Mouse (Mus musculus): ENCODE results near the gene Smbd1. TPM values are rescaled to one million over a fixed set of nuclear protein-coding genes. Genes with fewer than 3 reads are reported as not detected.

Gene Smbd1
- polyA plus RNA-seq, 1 experiment from 2014 or later: 0.95 TPM

DNA sequence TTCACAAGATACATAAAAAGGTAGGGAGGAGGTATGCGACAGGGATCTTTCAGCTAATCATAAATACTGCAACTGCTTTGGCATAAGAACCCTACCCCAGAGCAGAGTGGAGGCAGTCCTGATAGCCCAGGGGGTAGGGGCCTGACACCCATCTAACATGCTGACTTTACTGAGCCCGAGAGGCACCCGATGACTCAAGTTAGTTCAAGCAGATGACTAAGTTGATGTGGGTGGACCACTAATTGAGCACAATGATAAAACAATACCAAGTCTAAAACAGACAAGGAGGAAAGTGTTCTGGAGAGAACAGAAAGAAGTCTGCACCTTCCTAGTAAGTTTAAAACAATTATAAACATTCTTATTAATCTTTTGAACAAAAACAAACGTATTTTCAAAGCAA is 21.2 kb upstream of the Smbd1 start:
- H3K36me3 ChIP-seq (ENCODE audit: control insufficient read depth, insufficient read depth, low read length): peaks cover 8% of the 10 kb centered on the region
- ATAC-seq: no peak
- no peak overlapping the region for H3K9ac ChIP-seq (ENCODE audit: low read depth, low read length)
- no peaks in the 10 kb centered on the region for H3K4me1 ChIP-seq (ENCODE audit: control insufficient read depth, insufficient read depth, low read length)
- H3K9me3 ChIP-seq (ENCODE audit: control insufficient read depth, low read length): no peaks in the 10 kb centered on the region
- 81% methylated on average over 4 of the region's 4 CpGs for WGBS
- no peak overlapping the region for H3K27ac ChIP-seq (ENCODE audit: low read length)
- H3K27me3 ChIP-seq (replicated peaks; ENCODE audit: control insufficient read depth, insufficient read depth, low read length): no peaks in the 10 kb centered on the region
- H3K4me3 ChIP-seq (ENCODE audit: low read length): no peak overlapping the region
- no peak overlapping the region for H3K4me2 ChIP-seq (ENCODE audit: low read depth, low read length)

DNA sequence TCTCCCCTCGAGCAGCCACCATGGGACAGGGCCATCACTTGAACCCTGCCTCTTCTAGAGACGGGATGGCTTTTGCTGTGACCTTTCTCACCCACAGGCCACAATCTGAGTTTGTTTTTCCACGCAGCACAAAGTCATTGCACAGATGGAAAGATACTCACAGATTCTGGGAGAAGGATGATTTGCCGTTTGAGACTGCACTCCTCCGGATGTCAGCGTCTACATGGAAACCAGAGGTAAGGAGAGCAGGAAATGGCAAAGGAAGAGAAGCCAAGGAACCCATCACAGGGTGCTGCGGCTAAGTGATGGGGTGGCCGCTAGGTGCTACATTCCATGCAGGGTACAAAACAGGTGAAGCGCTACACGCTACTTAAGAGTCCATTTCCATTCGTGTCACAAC is 18.8 kb upstream of the Smbd1 start:
- Histone ChIP-seq H3K4me1 (ENCODE audit: control insufficient read depth, insufficient read depth, low read length) (no peaks in the 10 kb centered on the region), H3K27me3 (replicated peaks; ENCODE audit: control insufficient read depth, insufficient read depth, low read length) (no peaks in the 10 kb centered on the region), H3K9me3 (ENCODE audit: control insufficient read depth, low read length) (no peaks in the 10 kb centered on the region), H3K4me2 (ENCODE audit: low read depth, low read length) (no peak overlapping the region), H3K4me3 (ENCODE audit: low read length) (no peak overlapping the region), H3K36me3 (ENCODE audit: control insufficient read depth, insufficient read depth, low read length) (peaks cover 14% of the 10 kb centered on the region; the same call in 1 of the 2 replicates), H3K9ac (ENCODE audit: low read depth, low read length) (no peak overlapping the region), H3K27ac (ENCODE audit: low read length) (no peak overlapping the region)
- no peak for ATAC-seq
- WGBS: 86% methylated on average over 11 of the region's 11 CpGs

DNA sequence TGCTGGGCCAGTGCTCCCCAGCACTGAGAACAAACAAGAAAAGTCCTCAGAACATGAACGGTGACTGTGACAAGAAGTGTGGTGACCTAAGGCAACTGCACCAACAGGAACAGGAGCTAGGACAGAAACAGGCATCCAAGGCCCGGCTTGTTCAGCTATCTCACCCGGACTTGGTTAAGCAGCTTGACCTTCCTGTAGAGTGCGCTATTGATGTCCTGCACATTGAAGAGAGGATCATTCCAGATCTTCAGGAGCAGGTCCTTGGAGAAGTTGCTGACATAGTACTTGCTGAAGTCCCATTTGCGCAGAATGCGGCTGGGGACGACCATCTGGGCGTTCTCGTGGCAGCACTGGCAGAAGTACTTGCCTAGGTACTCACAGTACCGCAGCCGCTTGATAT is 16.2 kb upstream of the Smbd1 start:
- 96% methylated on average over 11 of the region's 11 CpGs for WGBS
- H3K9me3 ChIP-seq (ENCODE audit: control insufficient read depth, low read length): no peaks in the 10 kb centered on the region
- no peak overlapping the region for H3K4me2 ChIP-seq (ENCODE audit: low read depth, low read length)
- no peaks in the 10 kb centered on the region for H3K4me1 ChIP-seq (ENCODE audit: control insufficient read depth, insufficient read depth, low read length)
- peaks cover 13% of the 10 kb centered on the region for H3K36me3 ChIP-seq (ENCODE audit: control insufficient read depth, insufficient read depth, low read length)
- no peak for ATAC-seq
- H3K27me3 ChIP-seq (replicated peaks; ENCODE audit: control insufficient read depth, insufficient read depth, low read length): no peaks in the 10 kb centered on the region
- no peak overlapping the region for H3K9ac ChIP-seq (ENCODE audit: low read depth, low read length)
- H3K27ac ChIP-seq (ENCODE audit: low read length): no peak overlapping the region
- no peak overlapping the region for H3K4me3 ChIP-seq (ENCODE audit: low read length)

DNA sequence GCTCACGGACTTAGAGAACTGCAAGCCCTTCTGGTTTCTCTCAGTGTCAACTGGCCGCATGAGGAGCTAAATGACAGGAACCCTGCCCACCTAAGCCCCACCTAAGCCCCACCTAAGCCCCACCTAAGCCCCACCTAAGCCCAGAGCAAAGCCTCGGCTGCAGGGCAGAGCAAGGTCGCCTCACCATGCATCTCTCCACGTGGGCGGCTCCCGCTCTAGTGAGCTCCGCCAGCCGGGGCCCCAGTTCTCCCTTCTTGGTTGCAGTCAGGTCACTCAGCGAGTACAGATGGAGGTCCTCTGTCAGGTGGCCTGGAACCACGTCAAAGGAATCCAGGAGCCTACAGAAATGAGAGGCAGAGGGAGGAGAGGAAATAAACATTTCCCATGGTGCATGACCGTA is 15.1 kb upstream of the Smbd1 start:
- Histone ChIP-seq H3K27ac (ENCODE audit: low read length) (no peak overlapping the region), H3K36me3 (ENCODE audit: control insufficient read depth, insufficient read depth, low read length) (peaks cover 13% of the 10 kb centered on the region)

DNA sequence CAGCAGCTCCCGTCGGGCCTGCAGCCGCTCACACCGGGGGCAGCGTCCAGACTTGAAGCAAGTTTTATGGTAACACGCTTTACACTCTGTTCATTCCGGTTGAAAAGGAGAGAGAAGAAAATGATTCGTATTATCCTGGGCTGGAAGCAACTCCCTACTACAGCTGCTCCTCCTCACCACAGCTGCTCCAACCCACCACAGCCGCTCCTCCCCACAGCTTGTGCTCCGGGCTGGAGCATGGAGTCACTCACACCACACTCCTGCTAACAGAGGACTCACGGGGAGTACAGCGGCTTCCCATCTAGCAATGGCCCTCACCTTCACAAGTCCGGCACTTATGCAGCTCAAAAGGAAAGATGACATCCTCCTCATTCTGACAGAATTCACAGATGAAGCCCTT is 13.8 kb upstream of the Smbd1 start:
- WGBS: 91% methylated on average over 13 of the region's 13 CpGs

More for the DNA sequence above, 15.1 kb upstream of the Smbd1 start:
- no peaks in the 10 kb centered on the region for H3K4me1 ChIP-seq (ENCODE audit: control insufficient read depth, insufficient read depth, low read length)
- H3K9ac ChIP-seq (ENCODE audit: low read depth, low read length): no peak overlapping the region
- no peak overlapping the region for H3K4me3 ChIP-seq (ENCODE audit: low read length)
- H3K4me2 ChIP-seq (ENCODE audit: low read depth, low read length): no peak overlapping the region
- H3K27me3 ChIP-seq (replicated peaks; ENCODE audit: control insufficient read depth, insufficient read depth, low read length): no peaks in the 10 kb centered on the region
- H3K9me3 ChIP-seq (ENCODE audit: control insufficient read depth, low read length): no peaks in the 10 kb centered on the region
- ATAC-seq: peak; percentile 60
- WGBS: 63% methylated on average over 11 of the region's 12 CpGs

DNA sequence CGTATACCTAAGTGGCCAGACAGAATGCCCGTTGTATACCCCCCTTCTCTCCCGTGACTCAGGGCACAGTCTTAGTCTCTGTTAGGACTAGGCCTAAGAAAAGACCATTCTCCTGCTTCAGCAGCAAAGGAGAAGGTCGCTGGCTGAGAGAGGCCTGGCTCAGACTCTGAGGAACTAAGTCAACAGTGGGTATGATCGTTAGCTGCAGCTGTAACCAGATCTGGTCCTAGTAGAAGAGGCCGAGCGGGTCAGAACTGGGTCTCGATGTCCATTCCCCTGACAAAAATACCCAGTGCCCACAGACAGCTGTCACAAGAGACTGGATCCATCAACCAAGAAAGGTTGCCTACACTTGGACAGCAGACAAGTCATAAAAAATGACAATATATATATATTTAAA is 13.2 kb upstream of the Smbd1 start:
- WGBS: 88% methylated on average over 8 of the region's 8 CpGs
- ATAC-seq: no peak

More for the DNA sequence above, 13.8 kb upstream of the Smbd1 start:
- no peak for ATAC-seq
- H3K4me1 ChIP-seq (ENCODE audit: control insufficient read depth, insufficient read depth, low read length): no peaks in the 10 kb centered on the region
- H3K4me2 ChIP-seq (ENCODE audit: low read depth, low read length): no peak overlapping the region
- no peak overlapping the region for H3K9ac ChIP-seq (ENCODE audit: low read depth, low read length)
- H3K36me3 ChIP-seq (ENCODE audit: control insufficient read depth, insufficient read depth, low read length): peaks cover 13% of the 10 kb centered on the region
- H3K9me3 ChIP-seq (ENCODE audit: control insufficient read depth, low read length): no peaks in the 10 kb centered on the region
- H3K27me3 ChIP-seq (replicated peaks; ENCODE audit: control insufficient read depth, insufficient read depth, low read length): no peaks in the 10 kb centered on the region
- no peak overlapping the region for H3K27ac ChIP-seq (ENCODE audit: low read length)
- H3K4me3 ChIP-seq (ENCODE audit: low read length): no peak overlapping the region

DNA sequence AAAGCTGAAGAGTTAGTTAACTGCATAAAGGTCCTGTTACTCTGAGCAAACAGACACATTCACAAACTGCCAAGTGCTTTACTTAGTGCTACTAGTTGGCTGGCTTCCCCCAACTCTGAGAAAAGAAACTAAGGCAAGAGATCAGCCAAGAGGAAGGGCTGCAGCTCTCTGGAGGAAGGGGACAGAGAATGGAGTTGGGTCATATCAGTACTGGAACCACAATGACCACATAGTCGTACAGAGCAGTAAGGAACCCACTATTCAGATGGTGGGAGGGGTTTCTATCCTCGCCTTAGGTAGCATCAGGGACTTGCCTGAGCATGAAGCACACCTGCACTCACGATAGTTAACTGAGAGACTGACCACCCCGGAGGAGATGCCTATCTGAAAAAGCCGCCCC is 12.6 kb upstream of the Smbd1 start:
- H3K36me3 ChIP-seq (ENCODE audit: control insufficient read depth, insufficient read depth, low read length): peaks cover 13% of the 10 kb centered on the region
- 87% methylated on average over 5 of the region's 5 CpGs for WGBS
- no peaks in the 10 kb centered on the region for H3K4me1 ChIP-seq (ENCODE audit: control insufficient read depth, insufficient read depth, low read length)
- no peaks in the 10 kb centered on the region for H3K27me3 ChIP-seq (replicated peaks; ENCODE audit: control insufficient read depth, insufficient read depth, low read length)
- no peak overlapping the region for H3K4me3 ChIP-seq (ENCODE audit: low read length)
- ATAC-seq: no peak
- H3K9me3 ChIP-seq (ENCODE audit: control insufficient read depth, low read length): no peaks in the 10 kb centered on the region
- H3K27ac ChIP-seq (ENCODE audit: low read length): no peak overlapping the region
- H3K9ac ChIP-seq (ENCODE audit: low read depth, low read length): no peak overlapping the region
- no peak overlapping the region for H3K4me2 ChIP-seq (ENCODE audit: low read depth, low read length)

More for the DNA sequence above, 13.2 kb upstream of the Smbd1 start:
- peaks cover 13% of the 10 kb centered on the region for H3K36me3 ChIP-seq (ENCODE audit: control insufficient read depth, insufficient read depth, low read length)
- no peak overlapping the region for H3K27ac ChIP-seq (ENCODE audit: low read length)
- no peaks in the 10 kb centered on the region for H3K27me3 ChIP-seq (replicated peaks; ENCODE audit: control insufficient read depth, insufficient read depth, low read length)
- no peaks in the 10 kb centered on the region for H3K9me3 ChIP-seq (ENCODE audit: control insufficient read depth, low read length)
- H3K9ac ChIP-seq (ENCODE audit: low read depth, low read length): no peak overlapping the region
- H3K4me3 ChIP-seq (ENCODE audit: low read length): no peak overlapping the region
- no peak overlapping the region for H3K4me2 ChIP-seq (ENCODE audit: low read depth, low read length)
- H3K4me1 ChIP-seq (ENCODE audit: control insufficient read depth, insufficient read depth, low read length): no peaks in the 10 kb centered on the region

DNA sequence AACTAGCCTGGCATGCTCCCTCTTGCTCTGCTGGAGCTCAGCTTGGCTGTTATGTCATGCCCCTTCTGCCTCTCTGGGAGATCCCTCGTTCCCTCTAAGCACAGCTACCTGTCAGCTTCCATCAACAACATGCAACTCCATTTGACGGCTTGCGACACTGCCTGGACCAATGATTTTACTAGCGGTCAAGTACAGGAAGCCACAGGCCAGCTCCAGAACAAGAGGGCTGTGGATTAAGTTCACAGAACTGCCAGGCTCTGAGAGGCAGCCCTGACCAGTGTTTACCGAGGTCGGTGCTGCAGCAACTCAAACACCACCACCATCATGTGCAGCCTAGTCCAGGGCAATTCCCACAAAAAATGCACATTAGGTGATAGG is 12.2 kb upstream of the Smbd1 start:
- 72% methylated on average over 6 of the region's 6 CpGs for WGBS
- no peak overlapping the region for H3K4me2 ChIP-seq (ENCODE audit: low read depth, low read length)
- H3K9ac ChIP-seq (ENCODE audit: low read depth, low read length): no peak overlapping the region
- ATAC-seq: no peak
- no peak overlapping the region for H3K4me3 ChIP-seq (ENCODE audit: low read length)
- no peak overlapping the region for H3K27ac ChIP-seq (ENCODE audit: low read length)
- peaks cover 13% of the 10 kb centered on the region for H3K36me3 ChIP-seq (ENCODE audit: control insufficient read depth, insufficient read depth, low read length)
- H3K9me3 ChIP-seq (ENCODE audit: control insufficient read depth, low read length): no peaks in the 10 kb centered on the region
- H3K4me1 ChIP-seq (ENCODE audit: control insufficient read depth, insufficient read depth, low read length): no peaks in the 10 kb centered on the region
- H3K27me3 ChIP-seq (replicated peaks; ENCODE audit: control insufficient read depth, insufficient read depth, low read length): no peaks in the 10 kb centered on the region

DNA sequence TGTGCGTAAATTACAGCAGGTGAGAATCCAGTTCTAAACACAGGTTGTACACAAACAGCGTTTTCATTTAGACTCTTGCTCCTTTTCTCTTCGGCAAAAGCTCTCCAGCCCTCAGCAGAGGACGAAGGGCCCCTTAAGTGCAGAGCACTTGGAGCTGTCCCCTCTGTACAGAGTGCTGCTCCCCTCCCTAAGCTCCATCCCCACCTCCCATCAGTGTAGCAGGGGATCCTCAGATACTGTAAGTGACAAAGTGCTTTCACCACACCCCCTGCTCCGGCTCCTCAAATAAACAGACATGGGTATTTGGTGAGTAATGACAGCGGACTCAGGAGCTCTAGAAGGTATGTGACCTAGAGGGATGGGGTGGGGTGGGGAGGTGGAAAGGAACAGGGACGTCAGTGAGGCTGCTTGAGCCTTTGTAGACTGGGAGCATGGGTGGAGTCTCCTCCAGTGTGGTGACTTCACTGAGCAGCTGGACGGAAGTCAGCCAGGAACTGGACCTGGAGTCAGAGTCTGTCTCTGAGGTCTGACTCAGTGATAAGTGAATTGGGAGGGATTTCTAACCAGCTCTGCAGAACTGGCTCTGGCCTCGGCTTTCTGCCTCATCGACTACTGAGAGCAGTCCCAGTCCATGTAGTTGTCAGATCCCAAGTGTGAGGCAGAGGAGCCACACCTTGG is 11.6 kb upstream of the Smbd1 start:
- no peak overlapping the region for H3K9ac ChIP-seq (ENCODE audit: low read depth, low read length)
- peaks cover 11% of the 10 kb centered on the region for H3K36me3 ChIP-seq (ENCODE audit: control insufficient read depth, insufficient read depth, low read length)
- H3K4me1 ChIP-seq (ENCODE audit: control insufficient read depth, insufficient read depth, low read length): no peaks in the 10 kb centered on the region
- 49% methylated on average over 10 of the region's 10 CpGs for WGBS
- no peak overlapping the region for H3K27ac ChIP-seq (ENCODE audit: low read length)
- H3K9me3 ChIP-seq (ENCODE audit: control insufficient read depth, low read length): no peaks in the 10 kb centered on the region
- no peak overlapping the region for H3K4me3 ChIP-seq (ENCODE audit: low read length)
- no peak overlapping the region for H3K4me2 ChIP-seq (ENCODE audit: low read depth, low read length)
- peak; percentile 66 for ATAC-seq
- no peaks in the 10 kb centered on the region for H3K27me3 ChIP-seq (replicated peaks; ENCODE audit: control insufficient read depth, insufficient read depth, low read length)

DNA sequence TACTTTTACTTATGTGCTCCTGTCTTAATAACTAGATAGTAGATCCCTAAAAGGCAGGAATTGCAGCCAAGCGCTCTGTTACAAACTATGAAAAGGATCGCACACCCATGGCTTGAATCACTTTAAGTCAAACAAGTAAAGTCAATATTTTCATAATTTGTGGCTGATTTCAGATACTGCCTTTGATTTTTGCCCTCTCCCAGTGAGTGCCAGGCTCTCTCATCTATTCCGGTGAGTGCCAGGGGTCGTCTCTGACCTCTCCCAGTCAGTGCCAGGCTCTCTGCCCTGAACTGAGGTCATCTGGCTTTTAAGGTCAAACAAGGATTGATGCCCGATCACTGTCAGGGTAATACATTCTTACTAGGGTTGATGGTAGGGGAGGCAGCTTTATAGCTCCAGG is 8.2 kb upstream of the Smbd1 start:
- no peaks in the 10 kb centered on the region for H3K9me3 ChIP-seq (ENCODE audit: control insufficient read depth, low read length)
- no peak overlapping the region for H3K27ac ChIP-seq (ENCODE audit: low read length)
- no peak for ATAC-seq
- no peak overlapping the region for H3K9ac ChIP-seq (ENCODE audit: low read depth, low read length)
- WGBS: 82% methylated on average over 5 of the region's 5 CpGs
- no peak overlapping the region for H3K4me3 ChIP-seq (ENCODE audit: low read length)
- H3K4me1 ChIP-seq (ENCODE audit: control insufficient read depth, insufficient read depth, low read length): peaks cover 8% of the 10 kb centered on the region
- no peaks in the 10 kb centered on the region for H3K36me3 ChIP-seq (ENCODE audit: control insufficient read depth, insufficient read depth, low read length)
- H3K4me2 ChIP-seq (ENCODE audit: low read depth, low read length): no peak overlapping the region
- H3K27me3 ChIP-seq (replicated peaks; ENCODE audit: control insufficient read depth, insufficient read depth, low read length): no peaks in the 10 kb centered on the region
